Mouse (Mus musculus): Measurements from ENCODE around the gene Rnf123.
A peak's percentile ranks its signal among the peaks of the same experiment; 100 is the strongest.

Rnf123 gene

GRCm38 (mm10) chr9:108104766-108105548 lies 21.8 kb upstream of the Rnf123 start:
- DNase-seq = no peak

GRCm38 (mm10) chr9:108099619-108100018 lies 16.5 kb upstream of the Rnf123 start:
- no peak for DNase-seq

DNA sequence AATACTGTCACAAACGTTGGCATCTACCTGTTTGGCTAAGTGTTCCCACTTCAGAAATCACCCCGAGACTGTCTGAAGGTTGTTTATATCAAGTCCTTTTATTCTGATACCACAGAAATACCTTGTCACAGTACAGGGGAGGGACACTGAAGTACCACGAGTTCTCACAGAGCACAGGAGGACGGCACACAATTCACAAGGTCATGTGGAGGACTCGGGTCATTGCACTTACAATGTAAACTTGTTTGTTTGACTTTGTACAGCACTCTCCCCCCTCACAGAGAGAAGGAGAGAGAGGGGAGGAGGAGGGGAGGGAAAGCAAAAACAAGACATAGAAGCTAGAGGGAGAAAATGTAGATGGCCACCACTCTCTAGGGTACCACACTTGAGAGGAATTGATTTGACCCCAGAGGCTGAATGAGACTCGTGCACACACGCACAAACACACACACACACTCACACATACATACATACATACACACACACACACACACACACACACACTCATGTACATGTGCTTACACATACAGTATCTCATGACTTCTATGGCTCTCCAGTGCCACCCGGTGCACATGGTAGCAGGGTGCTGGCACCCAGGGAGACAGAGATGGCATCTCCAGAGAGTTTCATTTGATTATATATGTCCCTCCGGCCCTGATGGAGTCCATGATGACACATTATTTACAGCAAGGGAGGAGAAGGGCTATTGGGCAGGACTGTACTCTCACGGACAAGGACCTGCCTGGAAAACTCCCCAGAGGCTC lies 13.0 kb upstream of the Rnf123 start:
- no peak for DNase-seq

DNA sequence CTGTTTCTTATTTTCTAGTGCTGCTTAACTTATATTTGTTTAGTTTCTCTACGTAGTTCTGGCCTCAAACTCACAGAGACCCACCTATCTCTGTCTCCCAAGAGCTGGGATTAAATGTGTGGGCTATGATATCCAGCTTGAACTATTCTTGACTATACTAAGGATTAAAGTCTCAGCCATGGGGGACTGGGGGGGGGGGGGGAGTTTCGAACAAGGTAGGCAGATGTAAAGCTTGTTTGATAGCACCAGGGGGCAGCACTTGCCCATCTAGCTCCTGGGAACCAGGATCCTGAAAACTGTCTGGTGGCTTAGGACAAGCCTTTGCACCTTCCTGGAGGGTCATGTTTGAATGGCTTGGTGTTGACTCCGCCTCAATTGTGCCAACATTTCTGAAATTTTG lies 12.4 kb upstream of the Rnf123 start:
- DNase-seq = peak; percentile 83

DNA sequence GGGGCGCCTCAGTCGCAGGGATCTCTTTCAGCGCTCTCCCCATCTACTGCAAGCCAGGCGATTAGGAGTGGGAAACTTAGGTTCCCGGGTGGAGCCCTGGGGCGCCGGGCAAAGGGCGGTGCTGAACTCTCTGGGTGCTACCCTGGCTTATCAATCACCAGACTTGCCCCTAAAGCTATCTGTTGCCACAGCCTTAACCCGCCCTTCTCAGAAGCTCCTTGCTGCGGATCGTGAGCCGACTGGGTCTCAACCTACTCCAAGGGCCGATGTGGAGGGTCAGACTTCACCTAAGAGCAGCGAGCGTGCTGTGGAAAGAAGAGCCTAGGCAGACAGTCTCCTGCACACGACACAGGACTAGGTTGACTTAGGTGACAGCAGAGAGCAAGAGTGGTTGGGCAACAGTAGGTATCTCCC lies 11.9 kb upstream of the Rnf123 start:
- no peak for DNase-seq

DNA sequence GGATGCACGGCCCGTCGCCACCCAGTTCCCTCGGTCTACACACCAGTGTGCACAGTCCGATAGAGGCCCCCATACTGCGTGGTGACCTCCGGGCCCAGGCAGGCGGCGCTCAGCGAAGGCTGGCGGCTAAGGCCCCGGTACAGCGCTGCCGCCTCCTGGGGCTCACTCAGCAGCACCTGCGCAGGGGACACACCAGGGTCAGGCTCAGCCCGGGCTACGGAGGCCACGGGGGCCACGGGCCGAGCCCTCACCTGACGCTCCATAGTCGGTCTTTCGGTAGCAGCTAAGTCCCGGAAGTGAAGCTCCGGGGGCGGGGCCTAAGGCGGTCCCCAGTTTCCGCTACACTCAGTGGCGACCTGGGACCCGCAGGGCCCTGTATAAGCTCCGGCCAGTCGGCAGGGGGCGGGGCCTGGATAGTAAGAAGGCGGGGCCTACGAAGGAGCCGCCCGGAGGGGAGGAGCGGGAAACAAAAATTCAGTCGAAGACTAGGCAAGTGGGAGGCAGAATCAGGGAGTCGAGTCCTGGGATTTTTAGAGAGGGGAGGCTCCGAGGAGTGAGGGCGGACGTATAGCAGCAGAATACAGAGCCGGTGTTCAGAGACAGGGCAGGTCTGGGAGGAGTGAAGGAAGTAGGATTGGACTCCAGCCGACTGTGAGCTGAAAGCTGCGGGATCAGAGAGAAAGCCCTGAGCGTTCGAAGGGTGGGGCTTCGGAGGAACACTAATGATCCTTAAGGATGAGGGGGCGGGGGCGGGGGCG lies 11.2 kb upstream of the Rnf123 start, which contains the start of gene Apeh:
Apeh (minus strand) TSS at position 423 of the 758 bp plus-strand sequence.
- DNase-seq = peak; percentile 98

DNA sequence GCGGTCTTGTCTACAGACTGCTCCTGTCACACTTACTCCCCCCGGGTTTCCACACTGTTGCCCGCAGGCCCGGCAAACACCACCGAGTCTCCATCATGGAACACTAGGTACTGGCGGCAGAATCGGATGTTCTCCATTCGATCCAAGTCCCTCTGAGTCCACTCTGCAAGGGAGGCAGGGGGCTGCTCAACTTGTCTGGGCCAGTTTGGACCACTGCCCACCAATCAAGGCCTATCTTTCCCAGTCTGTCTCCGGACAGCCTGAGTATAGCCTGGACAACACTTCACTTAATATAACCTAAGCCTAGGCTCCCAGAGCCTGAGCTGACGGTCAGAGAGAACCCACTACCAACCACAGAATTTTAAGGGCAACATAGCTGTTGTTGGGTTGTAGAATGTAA lies 10.4 kb upstream of the Rnf123 start:
- DNase-seq = no peak

- DNase-seq = peak; percentile 74
These were observed 7.5 kb upstream of the Rnf123 start for GRCm38 (mm10) chr9:108090611-108091120.

GRCm38 (mm10) chr9:108085261-108085660 lies 2.1 kb upstream of the Rnf123 start:
- DNase-seq = peak; percentile 55

DNA sequence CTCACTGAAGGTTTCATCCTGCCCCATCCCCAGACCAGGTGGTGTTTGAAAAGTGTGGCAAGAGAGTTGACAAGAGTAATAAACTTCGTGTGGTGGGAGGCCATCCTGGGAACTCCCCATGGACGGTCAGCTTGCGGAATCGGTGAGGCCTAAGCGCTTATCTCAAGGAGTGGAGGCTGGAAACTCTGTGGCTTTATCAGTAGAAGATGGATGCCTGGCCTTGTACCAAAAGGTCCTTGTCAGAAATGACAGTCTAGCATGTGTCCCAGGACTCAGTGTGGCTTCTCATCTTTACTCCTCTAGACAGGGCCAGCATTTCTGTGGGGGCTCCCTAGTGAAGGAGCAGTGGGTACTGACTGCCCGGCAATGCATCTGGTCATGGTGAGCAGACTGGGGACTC lies 415 bp upstream of the Rnf123 start:
- DNase-seq = no peak

- DNase-seq = no peak
These were observed 597 bp downstream of the Rnf123 start for GRCm38 (mm10) chr9:108082549-108082948.

DNA sequence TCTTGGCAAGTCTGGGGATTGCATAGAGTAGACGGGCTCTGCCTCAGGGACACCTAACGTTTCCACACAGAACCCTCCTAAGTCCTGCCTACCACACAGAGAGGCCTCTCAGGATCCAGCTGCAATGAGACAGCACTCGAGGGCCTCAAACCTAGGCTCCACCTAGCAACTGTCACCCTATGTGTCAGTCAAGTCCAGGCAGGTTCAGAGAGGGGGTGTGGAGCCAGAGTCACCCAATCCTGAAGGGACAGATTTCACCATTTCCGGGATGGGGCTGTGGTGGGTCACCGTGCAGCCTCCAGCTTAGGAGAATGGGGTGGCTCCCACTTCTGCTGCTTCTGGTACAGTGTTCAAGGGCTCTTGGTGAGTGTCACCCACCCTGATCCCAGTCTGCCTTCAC lies 3.0 kb downstream of the Rnf123 start, which contains the start of gene Mst1:
Mst1 (plus strand) TSS at position 269 of the 400 bp plus-strand sequence.
- no peak for DNase-seq

DNA sequence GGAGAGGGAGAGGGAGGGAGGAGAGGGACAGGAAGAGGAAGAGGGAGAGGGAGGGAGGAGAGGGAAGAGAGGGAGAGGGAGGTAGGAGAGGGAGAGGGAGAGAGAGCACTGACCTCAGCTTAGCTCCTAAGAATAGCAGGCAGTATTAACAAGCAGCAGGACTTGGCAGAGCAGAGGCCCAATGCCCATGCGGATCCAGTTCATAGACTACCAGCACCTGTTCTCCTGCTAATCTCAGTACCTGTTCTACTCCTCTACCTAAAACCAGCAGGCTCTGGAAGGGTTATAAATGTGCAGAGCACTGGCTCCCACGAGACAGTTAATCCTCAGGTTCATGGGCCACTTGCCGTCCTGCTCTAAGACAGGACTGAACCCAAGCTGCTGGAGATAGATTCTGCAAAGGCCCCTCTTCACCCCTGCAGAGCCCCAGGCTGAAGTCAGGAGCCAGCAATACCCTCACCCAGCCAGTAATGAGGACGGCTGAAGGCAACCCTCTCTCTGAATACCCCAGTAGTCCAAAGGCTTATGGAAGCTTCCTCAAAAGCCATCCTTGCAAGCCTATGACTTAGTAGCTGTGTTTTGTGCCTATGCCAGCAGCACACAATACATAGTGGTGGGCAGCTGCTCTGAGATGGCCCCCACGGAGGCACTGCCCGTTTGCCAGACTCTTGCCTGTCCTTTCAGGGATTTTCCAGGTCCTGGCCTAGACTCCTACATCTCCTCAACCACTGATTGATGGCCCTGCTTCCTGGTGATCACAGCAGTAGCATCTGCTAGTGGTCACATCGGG lies 9.8 kb downstream of the Rnf123 start:
- DNase-seq = no peak

DNA sequence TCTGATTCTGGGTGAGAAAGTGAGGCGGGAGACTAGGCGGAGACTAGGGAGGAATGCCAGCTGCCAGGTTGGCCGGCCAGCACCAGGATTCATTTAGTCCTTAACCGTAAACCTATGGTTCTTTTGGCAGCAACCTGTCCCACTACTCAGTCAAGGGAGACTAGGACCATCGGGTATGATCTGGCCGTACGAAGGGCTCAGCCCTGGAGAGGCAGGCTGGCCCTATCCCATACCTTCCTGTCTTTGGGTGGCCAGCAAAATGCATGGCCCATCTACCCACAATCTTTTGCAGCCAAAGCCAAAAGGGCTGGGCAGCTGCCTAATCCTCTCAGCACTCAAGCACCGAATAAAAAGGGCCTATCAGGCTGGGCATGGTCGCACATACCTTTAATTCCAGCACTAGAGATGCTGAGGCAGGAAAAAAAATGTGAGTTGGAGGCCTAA lies 10.6 kb downstream of the Rnf123 start:
- no peak for DNase-seq

- DNase-seq = no peak
These were observed 11.3 kb downstream of the Rnf123 start for GRCm38 (mm10) chr9:108071801-108072200.

DNA sequence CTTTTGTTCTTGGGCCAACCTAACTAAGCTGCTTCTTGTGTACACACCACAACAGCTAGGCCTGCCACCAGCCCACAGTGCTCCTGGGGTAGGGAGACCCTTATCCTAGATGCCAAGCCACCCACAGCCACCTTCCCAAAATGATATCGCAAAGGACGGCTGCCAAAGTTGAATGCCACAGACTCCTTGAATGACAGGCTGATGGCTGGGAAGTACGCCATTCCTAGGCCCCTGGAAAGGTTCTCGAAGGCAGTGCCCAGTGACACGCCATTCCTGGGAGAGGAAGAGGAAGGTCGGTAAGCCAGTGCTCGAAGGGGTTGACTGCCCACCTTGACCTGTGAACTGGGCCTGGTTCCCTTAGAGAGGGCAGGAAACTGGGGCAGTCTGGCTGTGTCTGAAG lies 13.6 kb downstream of the Rnf123 start:
- no peak for DNase-seq

GRCm38 (mm10) chr9:108069007-108069406 lies 14.1 kb downstream of the Rnf123 start:
- no peak for DNase-seq

DNA sequence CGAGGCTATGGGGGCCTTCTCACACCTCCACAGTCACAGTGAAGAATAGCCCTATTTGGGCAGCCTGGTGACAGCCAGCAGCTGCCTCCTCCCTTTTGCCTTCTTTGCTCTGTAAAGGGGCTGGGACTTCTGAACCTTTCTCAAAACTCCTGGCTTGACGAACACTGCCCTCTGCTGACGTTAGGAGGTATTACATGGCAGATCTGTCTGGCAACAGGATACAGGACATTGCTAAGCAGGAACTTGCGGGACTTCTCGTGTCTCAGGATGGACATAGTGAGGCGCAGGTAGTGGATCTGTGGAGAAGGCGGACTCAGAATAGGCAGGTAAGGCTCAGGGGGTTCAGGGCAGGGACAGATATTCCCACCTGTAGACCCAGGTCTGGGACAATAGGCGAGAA lies 15.2 kb downstream of the Rnf123 start:
- peak; percentile 87 for DNase-seq

DNA sequence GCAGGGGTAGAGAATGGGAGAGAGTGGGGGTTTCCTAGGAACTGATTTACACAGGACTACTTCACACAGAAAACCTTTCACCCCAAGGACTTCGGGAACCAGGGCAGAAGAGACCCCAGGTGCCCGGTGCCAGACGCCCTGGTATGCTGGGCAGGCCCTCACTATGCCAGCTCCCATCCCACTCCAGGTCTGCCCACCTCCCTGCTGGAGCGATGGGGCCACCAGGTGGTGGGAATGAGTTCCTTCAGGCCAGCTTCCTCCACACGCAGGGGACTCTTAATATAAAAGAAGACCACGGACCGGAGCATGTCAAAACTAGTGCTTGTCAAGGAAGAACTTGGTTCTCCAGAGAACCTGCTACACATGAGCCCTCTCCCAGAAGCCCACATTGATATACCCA lies 15.9 kb downstream of the Rnf123 start:
- DNase-seq = no peak

GRCm38 (mm10) chr9:108065491-108066011 lies 17.6 kb downstream of the Rnf123 start:
- peak; percentile 71 for DNase-seq

- no peak for DNase-seq
These were observed 19.8 kb downstream of the Rnf123 start for GRCm38 (mm10) chr9:108063361-108063760.

DNA sequence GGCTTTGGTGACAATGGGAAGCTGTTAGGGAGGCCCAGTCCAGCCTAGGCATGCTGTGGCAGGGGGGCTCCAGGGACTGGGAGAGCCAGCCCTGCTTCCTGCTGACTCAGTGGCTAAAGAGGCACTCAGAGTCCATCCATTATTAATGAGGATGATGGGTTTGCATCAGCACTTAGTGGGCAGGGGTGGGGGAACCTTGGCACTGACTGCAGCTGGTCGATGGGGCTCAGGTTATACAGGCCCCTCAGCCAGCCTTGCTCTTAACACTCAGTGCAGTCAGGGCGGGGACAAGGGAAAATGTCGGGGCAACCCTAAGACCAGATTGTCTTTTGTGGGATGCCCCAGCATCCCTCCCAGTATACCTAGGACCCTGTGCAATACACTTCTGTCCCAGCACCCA lies 21.0 kb downstream of the Rnf123 start:
- no peak for DNase-seq
